Mouse (Mus musculus) hindbrain, postnatal 0 days (tissue): Measurements from ENCODE around the gene Dpy19l3. TPM values are rescaled to one million over a fixed set of nuclear protein-coding genes. Genes with fewer than 3 reads are reported as not detected.
A peak's percentile ranks its signal among the peaks of the same experiment; 100 is the strongest.

Experiments used
- ATAC-seq: fragments of 200-750 bp; cut with Nextera tagmentation; 2 replicates; pipeline ENCODE4 v1.8.0; 2017; ENCODE audit warnings: mild to moderate bottlenecking, moderate TSS enrichment, moderate library complexity
- DNase-seq: peaks from one replicate; pipeline ENCODE4 v3.0.0-alpha.2; 2015; ENCODE audit warnings: low spot score
- H3K27ac ChIP-seq: fragments of 300-500 bp; sonication (generic); 2 replicates; pipeline ENCODE4 v1.5.1; 2014; ENCODE audit warnings: mild to moderate bottlenecking
- H3K27me3 ChIP-seq: fragments of 300-500 bp; sonication (generic); 2 replicates; pipeline ENCODE4 v1.6.1; 2014; ENCODE audit warnings: low read length, mixed read lengths; ENCODE audit not compliant: insufficient read depth
- H3K36me3 ChIP-seq: fragments of 300-500 bp; sonication (generic); 2 replicates; pipeline ENCODE4 v1.6.1; 2014; ENCODE audit warnings: low read length, mixed read lengths; ENCODE audit not compliant: insufficient read depth
- H3K4me1 ChIP-seq: fragments of 300-500 bp; sonication (generic); 2 replicates; pipeline ENCODE4 v1.6.1; 2014; ENCODE audit warnings: antibody characterized with exemption, low read length, mixed read lengths; ENCODE audit not compliant: insufficient read depth
- H3K4me2 ChIP-seq: fragments of 300-500 bp; sonication (generic); 2 replicates; pipeline ENCODE4 v1.6.1; 2014; ENCODE audit warnings: low read depth, mild to moderate bottlenecking, low read length, moderate library complexity, mixed read lengths
- H3K4me3 ChIP-seq: fragments of 300-500 bp; sonication (generic); 2 replicates; pipeline ENCODE4 v1.5.1; 2014; ENCODE audit warnings: low read length
- H3K9ac ChIP-seq: fragments of 300-500 bp; sonication (generic); replicated peaks from 2 replicates; pipeline ENCODE4 v1.6.1; 2014; ENCODE audit warnings: mild to moderate bottlenecking, low read length, moderate library complexity, mixed read lengths
- H3K9me3 ChIP-seq: fragments of 300-500 bp; sonication (generic); 2 replicates; pipeline ENCODE4 v1.6.1; 2016; ENCODE audit warnings: low read length, mixed read lengths
- CTCF ChIP-seq: IDR thresholded peaks from 2 replicates; pipeline ENCODE4 v1.5.1; 2016; ENCODE audit warnings: antibody characterized with exemption, control low read depth, low read depth
- WGBS: fragments of 180-500 bp; shearing (Covaris S2); extraction: QIAGEN DNeasy Blood & Tissue Kit; methylation state at CpG from one replicate; pipeline ENCODE4 v1.1.7; 2014; 5-methylcytosine and 5-hydroxymethylcytosine counted together
- polyA plus RNA-seq: library from polyadenylated mRNA; unstranded; fragments of >200 nt; fragmentation: Nextera tagmentation; extraction: Ambion mirVana; gene quantifications from 2 replicates; pipeline ENCODE4 v1.2.1, GENCODE M21; 2015
- total RNA-seq: library from RNA; depleted of rRNA; stranded (reverse); fragments of >200 nt; gene quantifications from 2 replicates; pipeline ENCODE4 v1.2.3, GENCODE M21; 2014

Gene Dpy19l3
- total and polyA plus RNA-seq, 2 experiments from 2014 or later = 32.1 to 36.9 TPM

- Histone ChIP-seq H3K9me3 (no peaks in the 10 kb centered on the region), H3K27ac (no peak overlapping the region), H3K4me1 (no peaks in the 10 kb centered on the region), H3K27me3 (no peaks in the 10 kb centered on the region), H3K4me2 (no peak overlapping the region), H3K4me3 (no peak overlapping the region), H3K9ac (no peak overlapping the region), H3K36me3 (no peaks in the 10 kb centered on the region)
- ATAC-seq = no peak
- TF ChIP-seq CTCF = peak; percentile 74
- DNase-seq = no peak
- WGBS = 53% methylated on average over 3 of the region's 3 CpGs
Observed at GRCm38 (mm10) chr7:35659173-35659572, 95.1 kb downstream of the Dpy19l3 start.

GRCm38 (mm10) chr7:35657829-35658228 is 96.4 kb downstream of the Dpy19l3 start:
- Histone ChIP-seq H3K9ac (no peak overlapping the region), H3K4me2 (no peak overlapping the region), H3K27me3 (no peaks in the 10 kb centered on the region), H3K27ac (no peak overlapping the region), H3K4me1 (no peaks in the 10 kb centered on the region), H3K36me3 (no peaks in the 10 kb centered on the region), H3K4me3 (no peak overlapping the region), H3K9me3 (no peaks in the 10 kb centered on the region)
- TF ChIP-seq CTCF = no peak
- 33% methylated on average over 6 of the region's 6 CpGs for WGBS
- DNase-seq = no peak
- no peak for ATAC-seq

- TF ChIP-seq CTCF = peak; percentile 48
- H3K27me3 ChIP-seq = no peaks in the 10 kb centered on the region
- no peaks in the 10 kb centered on the region for H3K36me3 ChIP-seq
- ATAC-seq (no peak), DNase-seq (no peak)
- 85% methylated on average over 10 of the region's 10 CpGs for WGBS
- no peak overlapping the region for H3K9ac ChIP-seq
- no peak overlapping the region for H3K27ac ChIP-seq
- H3K4me1 ChIP-seq = no peaks in the 10 kb centered on the region
- no peak overlapping the region for H3K4me3 ChIP-seq
- no peaks in the 10 kb centered on the region for H3K9me3 ChIP-seq
- H3K4me2 ChIP-seq = no peak overlapping the region
Observed at GRCm38 (mm10) chr7:35651583-35652270, 102.5 kb downstream of the Dpy19l3 start.

DNA sequence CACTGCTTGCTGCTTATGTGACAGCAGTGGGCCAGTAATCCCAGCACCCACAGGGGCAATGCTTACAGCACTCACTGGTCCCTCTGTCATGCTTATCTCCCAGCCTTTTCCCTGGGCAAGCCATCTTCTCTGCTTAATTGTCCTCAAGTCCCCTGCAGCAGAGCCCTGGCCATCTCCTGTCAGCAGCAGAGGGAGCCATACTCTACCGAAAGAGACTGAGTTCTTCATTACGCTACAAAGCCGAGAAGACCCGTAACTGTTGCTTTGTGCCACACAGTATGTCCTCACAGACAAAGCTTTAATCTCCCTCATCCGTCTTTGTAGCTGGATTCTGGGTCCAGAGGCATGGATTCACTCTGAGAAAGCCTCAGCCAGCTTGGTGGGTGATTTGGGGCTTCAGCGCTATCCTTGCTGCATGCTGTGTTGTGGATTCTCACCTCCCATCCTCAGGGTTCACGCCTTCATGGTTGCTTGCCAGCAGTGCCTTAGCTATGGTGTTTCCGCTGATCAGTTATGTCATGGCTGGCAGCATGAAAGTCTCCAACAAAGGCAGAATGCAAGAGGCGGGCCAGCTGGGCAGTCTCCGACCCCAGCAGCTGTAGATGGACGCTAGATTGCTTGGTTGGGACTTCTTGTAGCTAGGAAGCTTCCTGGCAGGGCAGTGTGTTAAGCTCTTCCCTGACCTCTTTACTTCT is 103.4 kb downstream of the Dpy19l3 start:
- ATAC-seq = peak; percentile 22; the same call in 1 of the 2 replicates
- no peaks in the 10 kb centered on the region for H3K9me3 ChIP-seq
- H3K9ac ChIP-seq = 0 out of 2 replicates have a peak overlapping the region, but pooled peaks have one; percentile 9

DNA sequence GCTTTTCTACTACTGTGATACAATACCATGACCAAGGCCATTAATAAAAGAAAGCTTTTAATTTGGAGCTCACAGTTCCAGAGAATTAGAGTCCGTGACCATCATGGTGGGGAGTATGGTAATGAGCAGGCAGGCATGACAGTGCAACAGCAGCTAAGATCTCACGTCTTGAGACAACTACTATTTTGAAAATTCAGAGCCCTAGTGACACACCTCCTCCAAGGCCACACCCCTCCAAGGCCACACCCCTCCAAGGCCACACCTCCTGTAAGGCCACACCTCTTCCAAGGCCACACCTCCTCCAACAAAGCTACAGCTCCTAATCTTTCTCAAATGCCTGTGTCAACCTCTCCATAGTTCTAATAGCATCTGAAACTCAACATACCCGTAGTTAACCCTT is 105.2 kb downstream of the Dpy19l3 start:
- peak; percentile 51 for DNase-seq
- H3K4me3 ChIP-seq = no peak overlapping the region

More for the DNA sequence above, 103.4 kb downstream of the Dpy19l3 start:
- DNase-seq = peak; percentile 76
- Histone ChIP-seq H3K4me1 (no peaks in the 10 kb centered on the region), H3K27ac (0 out of 2 replicates have a peak overlapping the region, but pooled peaks have one; percentile 5), H3K4me2 (no peak overlapping the region), H3K4me3 (no peak overlapping the region), H3K27me3 (no peaks in the 10 kb centered on the region), H3K36me3 (no peaks in the 10 kb centered on the region)
- WGBS = 57% methylated on average over 11 of the region's 11 CpGs
- peak; percentile 73 for TF ChIP-seq CTCF

DNA sequence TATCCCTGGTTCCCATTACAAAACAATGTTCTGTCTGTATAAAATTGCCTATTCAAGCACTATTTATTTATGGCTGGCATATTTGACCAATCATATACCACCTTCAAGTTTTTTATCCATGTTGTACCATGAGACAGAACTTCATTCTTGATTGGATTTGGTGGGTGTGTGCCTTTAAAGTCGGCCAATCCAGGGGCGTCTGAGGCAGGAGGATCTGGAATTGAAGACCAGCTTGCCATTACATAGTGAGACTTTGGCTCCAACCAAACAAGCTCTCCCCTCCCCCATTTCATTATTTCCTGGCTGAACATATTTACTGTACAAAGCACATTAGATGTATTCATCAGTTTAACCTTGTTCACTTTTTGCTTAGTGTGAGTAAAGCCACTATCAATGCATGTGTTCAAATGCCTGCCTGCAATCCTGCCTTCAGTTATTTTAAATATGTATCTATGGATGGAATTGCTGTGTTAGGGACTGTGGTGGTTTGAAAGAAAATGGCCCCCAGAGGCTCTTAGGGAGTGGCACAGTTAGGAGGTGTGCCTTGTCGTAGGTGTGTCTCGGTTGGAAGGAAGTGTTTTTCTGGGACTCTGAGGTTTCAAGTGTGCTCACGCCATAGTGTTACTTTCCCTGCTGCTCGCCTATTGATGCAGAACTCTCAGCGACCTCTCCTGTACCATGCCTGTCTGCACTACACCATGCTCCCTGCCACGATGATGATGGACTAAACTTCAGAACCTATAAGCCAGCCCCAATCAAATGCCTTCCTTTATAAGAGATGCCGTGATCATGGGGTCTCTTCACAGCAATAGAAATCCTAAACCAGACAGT is 105.8 kb downstream of the Dpy19l3 start:
- H3K4me1 ChIP-seq = no peaks in the 10 kb centered on the region
- H3K27me3 ChIP-seq = no peaks in the 10 kb centered on the region
- no peak overlapping the region for H3K9ac ChIP-seq
- no peak overlapping the region for H3K27ac ChIP-seq
- ATAC-seq (no peak), DNase-seq (no peak)
- H3K4me3 ChIP-seq = no peak overlapping the region
- no peak for TF ChIP-seq CTCF
- H3K4me2 ChIP-seq = no peak overlapping the region
- 53% methylated on average over 9 of the region's 9 CpGs for WGBS
- peaks cover under 1% of the 10 kb centered on the region; the same call in 1 of the 2 replicates for H3K36me3 ChIP-seq
- H3K9me3 ChIP-seq = no peaks in the 10 kb centered on the region

More for the DNA sequence above, 105.2 kb downstream of the Dpy19l3 start:
- peak; percentile 48 for ATAC-seq
- no peaks in the 10 kb centered on the region for H3K36me3 ChIP-seq
- no peaks in the 10 kb centered on the region for H3K4me1 ChIP-seq
- H3K4me2 ChIP-seq = no peak overlapping the region
- 24% methylated on average over 3 of the region's 3 CpGs for WGBS
- no peak for TF ChIP-seq CTCF
- H3K9ac ChIP-seq = no peak overlapping the region
- H3K9me3 ChIP-seq = no peaks in the 10 kb centered on the region
- no peaks in the 10 kb centered on the region for H3K27me3 ChIP-seq
- no peak overlapping the region for H3K27ac ChIP-seq
